Mouse (Mus musculus): ENCODE measurements around the gene Plgrkt.

DNA sequence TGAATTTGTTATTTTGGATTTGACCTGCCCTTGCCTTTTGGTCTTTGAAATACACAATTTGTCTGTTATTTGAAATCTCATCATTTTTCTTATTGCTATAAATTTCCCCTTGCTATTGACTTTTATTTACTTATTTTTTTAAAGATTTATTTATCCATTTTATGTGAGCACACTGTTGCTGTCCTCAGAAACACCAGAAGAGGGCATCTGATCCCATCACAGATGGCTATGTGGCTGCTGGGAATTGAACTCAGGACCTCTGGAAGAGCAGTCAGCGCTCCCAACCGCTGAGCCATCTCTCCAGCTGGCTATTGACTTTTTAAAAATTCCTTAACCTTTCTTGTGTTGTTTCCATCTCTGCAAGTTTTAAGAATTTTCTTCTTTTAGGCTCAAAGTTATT lies 30.6 kb downstream of the Plgrkt start:
- TF ChIP-seq CTCF (IDR thresholded peaks at IDR 0.05) (no peak), EP300 (IDR thresholded peaks at IDR 0.05) (no peak)

All from lung, postnatal 0 days (tissue).